In genomic region chr16:43772766-43773165, GRCm38 (mm10) we compare ENCODE assay signal across 29 mouse cellular contexts. TPM values are rescaled to one million over a fixed set of nuclear protein-coding genes. Genes with fewer than 3 reads are reported as not detected.
DNase-seq lines count a peak whose midpoint lies in the region; ATAC-seq and TF ChIP-seq lines count a peak whose summit lies in the region.
"Had no signal": no experiment of that assay in that cellular context is flagged by ENCODE, and none has a peak within 500 bp of the region (broad histone marks: within the 10 kb centered on the region; RNA-seq: fewer than 3 reads in every experiment).

No protein-coding gene starts in this region.

- TF ChIP-seq CTCF in heart, adult 2 months (IDR thresholded peaks at IDR 0.05), result no peak

- peak overlapping the region; percentile 24; the same call in 1 of the 2 replicates for H3K4me2 ChIP-seq in heart, embryonic 12.5 days
- peak overlapping the region; percentile 36 for H3K4me2 ChIP-seq in heart, embryonic 15.5 days
- H3K4me2 ChIP-seq: embryonic facial prominence, embryonic 13.5 days; forebrain, embryonic 12.5 days; forebrain, embryonic 15.5 days; hindbrain, embryonic 12.5 days; hindbrain, embryonic 15.5 days; kidney, embryonic 15.5 days had no signal

- DNase-seq in heart, adult 2 months, result no peak
- no peak for DNase-seq in heart, postnatal 25 days (ENCODE audit: low spot score)
- DNase-seq in heart, adult 11 months, result no peak
- DNase-seq in heart, adult 9 months (ENCODE audit: low spot score in 2 of 2), result no peak
- DNase-seq: adrenal gland, adult 8-10 months; adrenal gland, postnatal 25 days; cerebellum, adult 11-12 months; cerebellum, adult 8-10 months; cerebellum, postnatal 10 days; cerebellum, postnatal 36 days; embryo, embryonic 11 days; gastrocnemius, postnatal 36 days; kidney, adult 11 months; kidney, adult 8-10 months had no signal

- no peak overlapping the region for H3K9ac ChIP-seq in heart, adult 2 months (ENCODE audit: low read depth, low read length)
- no peak overlapping the region for H3K9ac ChIP-seq in heart, embryonic 12.5 days
- no peak overlapping the region for H3K9ac ChIP-seq in heart, embryonic 15.5 days
- H3K9ac ChIP-seq: embryonic facial prominence, embryonic 13.5 days; forebrain, embryonic 12.5 days; forebrain, embryonic 15.5 days; hindbrain, embryonic 12.5 days; hindbrain, embryonic 15.5 days; kidney, embryonic 15.5 days had no signal

- H3K36me3 ChIP-seq in heart, adult 2 months (ENCODE audit: control insufficient read depth, insufficient read depth, low read length), result peaks cover 2% of the 10 kb centered on the region; the same call in 1 of the 2 replicates
- no peaks in the 10 kb centered on the region for H3K36me3 ChIP-seq in heart, embryonic 12.5 days
- no peaks in the 10 kb centered on the region for H3K36me3 ChIP-seq in heart, embryonic 15.5 days
- H3K36me3 ChIP-seq: embryonic facial prominence, embryonic 10.5 days; embryonic facial prominence, embryonic 13.5 days; forebrain, embryonic 12.5 days; forebrain, embryonic 15.5 days; hindbrain, embryonic 12.5 days; hindbrain, embryonic 15.5 days; kidney, embryonic 15.5 days had no signal

- H3K4me3 ChIP-seq in heart, adult 2 months, result no peak overlapping the region
- no peak overlapping the region for H3K4me3 ChIP-seq in heart, embryonic 12.5 days
- no peak overlapping the region for H3K4me3 ChIP-seq in heart, embryonic 15.5 days
- H3K4me3 ChIP-seq: embryonic facial prominence, embryonic 10.5 days; embryonic facial prominence, embryonic 13.5 days; erythroblast, embryonic 14.5 days; forebrain, embryonic 12.5 days; forebrain, embryonic 15.5 days; hindbrain, embryonic 12.5 days; hindbrain, embryonic 15.5 days; kidney, embryonic 15.5 days had no signal

- no peak for TF ChIP-seq EP300 in heart, adult 2 months (IDR thresholded peaks at IDR 0.05; ENCODE audit: insufficient read depth, low read depth, low read length)

- no peak for ATAC-seq in heart, embryonic 12.5 days (ENCODE audit: insufficient number of reproducible peaks, low FRiP score)
- no peak; the same call in 1 of the 2 replicates for ATAC-seq in heart, embryonic 15.5 days (replicated peaks; ENCODE audit: insufficient number of reproducible peaks, insufficient read depth, low FRiP score, low read depth)
- ATAC-seq: activated CD4-positive, CD25-positive, alpha-beta regulatory T cell, adult 4 months; forebrain, embryonic 15.5 days had no signal

- intact Hi-C loops in heart, adult 2 months (cut with DNase I), result no loop called here
- intact Hi-C loops in heart, postnatal 25 days (cut with DNase I), result no loop called here

- peak overlapping the region; percentile 69 for H3K27ac ChIP-seq in heart, adult 2 months
- peak overlapping the region; percentile 74 for H3K27ac ChIP-seq in heart, embryonic 12.5 days (ENCODE audit: poor library complexity, severe bottlenecking)
- peak overlapping the region; percentile 79 for H3K27ac ChIP-seq in heart, embryonic 15.5 days
- H3K27ac ChIP-seq: embryonic facial prominence, embryonic 10.5 days; embryonic facial prominence, embryonic 13.5 days; forebrain, embryonic 12.5 days; forebrain, embryonic 15.5 days; hindbrain, embryonic 12.5 days; hindbrain, embryonic 15.5 days; kidney, embryonic 15.5 days had no signal

- H3K9me3 ChIP-seq in heart, embryonic 12.5 days (replicated peaks), result no peaks in the 10 kb centered on the region
- no peaks in the 10 kb centered on the region for H3K9me3 ChIP-seq in heart, embryonic 15.5 days (replicated peaks)
- H3K9me3 ChIP-seq: embryonic facial prominence, embryonic 10.5 days; embryonic facial prominence, embryonic 13.5 days; forebrain, embryonic 12.5 days; forebrain, embryonic 15.5 days; hindbrain, embryonic 12.5 days; hindbrain, embryonic 15.5 days; kidney, embryonic 15.5 days had no signal

- TF ChIP-seq POLR2A in heart, adult 2 months (IDR thresholded peaks at IDR 0.05; ENCODE audit: insufficient read depth, low read depth, low read length), result no peak

- H3K79me2 ChIP-seq in heart, adult 2 months (replicated peaks; ENCODE audit: control insufficient read depth, insufficient read depth, low read length), result no peaks in the 10 kb centered on the region

- H3K27me3 ChIP-seq in heart, adult 2 months (ENCODE audit: control insufficient read depth, insufficient read depth, low read length), result no peaks in the 10 kb centered on the region
- no peaks in the 10 kb centered on the region for H3K27me3 ChIP-seq in heart, embryonic 12.5 days (replicated peaks)
- no peaks in the 10 kb centered on the region for H3K27me3 ChIP-seq in heart, embryonic 15.5 days
- H3K27me3 ChIP-seq: embryonic facial prominence, embryonic 13.5 days; forebrain, embryonic 12.5 days; forebrain, embryonic 15.5 days; hindbrain, embryonic 12.5 days; hindbrain, embryonic 15.5 days; kidney, embryonic 15.5 days had no signal

- H3K4me1 ChIP-seq in heart, adult 2 months (ENCODE audit: control insufficient read depth, insufficient read depth, low read length), result peaks cover 2% of the 10 kb centered on the region; the same call in 1 of the 2 replicates
- peaks cover 19% of the 10 kb centered on the region for H3K4me1 ChIP-seq in heart, embryonic 12.5 days (replicated peaks)
- H3K4me1 ChIP-seq in heart, embryonic 15.5 days (replicated peaks), result peaks cover 11% of the 10 kb centered on the region
- H3K4me1 ChIP-seq: embryonic facial prominence, embryonic 10.5 days; embryonic facial prominence, embryonic 13.5 days; forebrain, embryonic 12.5 days; forebrain, embryonic 15.5 days; hindbrain, embryonic 12.5 days; hindbrain, embryonic 15.5 days; kidney, embryonic 15.5 days had no signal

- 82% methylated on average over 1 of the region's 1 CpGs for WGBS in heart, adult 2 months
- WGBS in heart, embryonic 12.5 days, result 66% methylated on average over 1 of the region's 1 CpGs
- WGBS in heart, embryonic 15.5 days, result 74% methylated on average over 1 of the region's 1 CpGs

RNA-seq across cellular contexts. Expression of gene Drd3, which starts 18.9 kb away (rescaled TPM):
- not detected for total RNA-seq in heart, adult 2 months (2021)
- not detected in 2 replicates for polyA plus RNA-seq in heart, adult 2 months (2012; rRNA removed)
- not detected for total RNA-seq in heart, postnatal 25 days (2021)
- not detected in 2 replicates for polyA plus RNA-seq in heart, embryonic 12.5 days (2016; fragmentation: Nextera tagmentation; extraction: Ambion mirVana)
- not detected in 2 replicates for polyA plus RNA-seq in heart, embryonic 15.5 days (2015; fragmentation: Nextera tagmentation; extraction: Ambion mirVana)
- total RNA-seq: adrenal gland, adult 8-10 months; adrenal gland, postnatal 25 days; gastrocnemius, adult 8-10 months; gastrocnemius, postnatal 36 days; granulocyte monocyte progenitor cell, adult 5-6 weeks; hematopoietic stem cell, adult 5-6 weeks had no signal
- polyA plus RNA-seq: activated CD4-positive, CD25-positive, alpha-beta regulatory T cell, adult 4 months; embryonic facial prominence, embryonic 10.5 days; embryonic facial prominence, embryonic 13.5 days; erythroblast, embryonic 14.5 days; forebrain, embryonic 15.5 days; hindbrain, embryonic 12.5 days; hindbrain, embryonic 15.5 days; intestine, embryonic 14.5 days; kidney, embryonic 15.5 days had no signal
